8 mouse cellular contexts compared by ENCODE assay signal in genomic region chr11:3132001-3132400, GRCm38 (mm10).
A peak's percentile ranks its signal among the peaks of the same experiment; 100 is the strongest.
DNase-seq lines count a peak whose midpoint lies in the region; ATAC-seq lines count a peak whose summit lies in the region.
"Not testable (repeated sequence)": the region's sequence is repeated elsewhere in the genome, so short reads cannot be mapped to it uniquely, and the experiment has no call there.

No protein-coding gene starts in this region.

- H3K36me3 ChIP-seq in embryonic facial prominence, embryonic 13.5 days, result peaks cover 21% of the 10 kb centered on the region
- H3K36me3 ChIP-seq in lung, embryonic 16.5 days (ENCODE audit: control insufficient read depth, insufficient read depth, low read length), result not testable (repeated sequence)

- not testable (repeated sequence) for H3K9ac ChIP-seq in embryonic facial prominence, embryonic 13.5 days; lung, embryonic 16.5 days (ENCODE audit: low read length)

- not testable (repeated sequence) for H3K4me2 ChIP-seq in embryonic facial prominence, embryonic 13.5 days; lung, embryonic 16.5 days (ENCODE audit: low read depth, low read length)

- not testable (repeated sequence) for H3K4me1 ChIP-seq in embryonic facial prominence, embryonic 13.5 days; lung, embryonic 16.5 days (replicated peaks; ENCODE audit: control insufficient read depth, insufficient read depth, low read length)

- DNase-seq in adipocyte (ENCODE audit: low spot score), result peak; percentile 45
- peak; percentile 97 for DNase-seq in gonadal fat pad, adult 2 months (ENCODE audit: low read depth)
- peak; percentile 22 for DNase-seq in induced T-regulatory cell, adult 2 months (ENCODE audit: low read depth)
- peak; percentile 63 to 80 for DNase-seq in left cerebral cortex, adult 18-20 months (ENCODE audit: low spot score in 2 of 2)
- DNase-seq in ovary, adult 18-20 months (ENCODE audit: low spot score), result peak; percentile 78
- peak; percentile 56 to 64 for DNase-seq in thymus, postnatal 36 days

- ATAC-seq in embryonic facial prominence, embryonic 13.5 days (ENCODE audit: insufficient number of reproducible peaks, insufficient read depth, low FRiP score, low TSS enrichment, low read depth), result peak; percentile 32
- ATAC-seq in lung, embryonic 16.5 days (ENCODE audit: low read depth), result peak; percentile 34

- H3K9me3 ChIP-seq in embryonic facial prominence, embryonic 13.5 days, result peaks cover 23% of the 10 kb centered on the region
- H3K9me3 ChIP-seq in lung, embryonic 16.5 days (ENCODE audit: control insufficient read depth, low read length), result not testable (repeated sequence)

- H3K4me3 ChIP-seq in embryonic facial prominence, embryonic 13.5 days; lung, embryonic 16.5 days (ENCODE audit: low read length): not testable (repeated sequence)

- WGBS in embryonic facial prominence, embryonic 13.5 days, result 91% methylated on average over 10 of the region's 10 CpGs
- 93% methylated on average over 7 of the region's 10 CpGs for WGBS in lung, embryonic 16.5 days

- not testable (repeated sequence) for H3K27ac ChIP-seq in embryonic facial prominence, embryonic 13.5 days; lung, embryonic 16.5 days (ENCODE audit: low read length)

- not testable (repeated sequence) for H3K27me3 ChIP-seq in embryonic facial prominence, embryonic 13.5 days; lung, embryonic 16.5 days (ENCODE audit: control insufficient read depth, insufficient read depth, low read depth, low read length)

Comparison
In these comparisons a context has a peak if more than half of its experiments do, and no peak if none do; other contexts are left out.
1. DNase-seq: peak in every context shown above with its lines; median percentile 97 in gonadal fat pad, adult 2 months; 78 in ovary, adult 18-20 months; 72 in left cerebral cortex, adult 18-20 months; 60 in thymus, postnatal 36 days; 45 in adipocyte; 22 in induced T-regulatory cell, adult 2 months.